Mouse (Mus musculus) testis, adult 2 months (tissue): ENCODE measurements around the gene 1700067P10Rik.

Source experiments
- CTCF ChIP-seq: fragments of 200-500 bp; IDR thresholded peaks from 2 replicates; pipeline ENCODE4 v1.5.1; 2012; ENCODE audit warnings: low read depth, mild to moderate bottlenecking, inconsistent platforms, low read length, moderate library complexity; ENCODE audit not compliant: control insufficient read depth, insufficient read depth, insufficient replicate concordance
- POLR2A ChIP-seq: fragments of 200-500 bp; IDR thresholded peaks from 2 replicates; pipeline ENCODE4 v1.6.1; 2012; ENCODE audit warnings: low read depth, mild to moderate bottlenecking, inconsistent platforms, low read length, moderate library complexity; ENCODE audit not compliant: control insufficient read depth

- TF ChIP-seq POLR2A (no peak), CTCF (no peak)
These were observed 18.2 kb downstream of the 1700067P10Rik start for GRCm38 (mm10) chr17:48107333-48107732.
